Mouse (Mus musculus) kidney, adult 11 months (tissue): Measurements from ENCODE around the gene Elp5.

ENCODE experiments used
- DNase-seq: peaks from one replicate; pipeline ENCODE4 v3.0.0; 2022

Gene Elp5

GRCm38 (mm10) chr11:70014880-70015558 lies 32.7 kb upstream of the Elp5 start, which contains the start of gene Acadvl:
Acadvl (minus strand) TSS chr11:70015411.
- peak; percentile 92 for DNase-seq

GRCm38 (mm10) chr11:70014051-70014450 lies 31.7 kb upstream of the Elp5 start:
- DNase-seq = no peak

- DNase-seq = no peak
Measured at GRCm38 (mm10) chr11:70013408-70013807, 31.1 kb upstream of the Elp5 start.

- DNase-seq = no peak
Measured at GRCm38 (mm10) chr11:70012931-70013330, 30.6 kb upstream of the Elp5 start.

- DNase-seq = no peak
Measured at GRCm38 (mm10) chr11:70010961-70011360, 28.6 kb upstream of the Elp5 start.

GRCm38 (mm10) chr11:70010548-70010947 lies 28.2 kb upstream of the Elp5 start:
- no peak for DNase-seq

- no peak for DNase-seq
Measured at GRCm38 (mm10) chr11:70010033-70010432, 27.7 kb upstream of the Elp5 start.

GRCm38 (mm10) chr11:70005521-70005920 lies 23.2 kb upstream of the Elp5 start:
- DNase-seq = no peak

- no peak for DNase-seq
Measured at GRCm38 (mm10) chr11:70002471-70002870, 20.2 kb upstream of the Elp5 start.

- DNase-seq = no peak
Measured at GRCm38 (mm10) chr11:70001865-70002264, 19.5 kb upstream of the Elp5 start.

GRCm38 (mm10) chr11:70001159-70001558 lies 18.8 kb upstream of the Elp5 start:
- no peak for DNase-seq

- peak; percentile 94 for DNase-seq
Measured at GRCm38 (mm10) chr11:70000396-70000898, 18.1 kb upstream of the Elp5 start, which contains the start of gene Dvl2. Dvl2 (plus strand) TSS chr11:70000595.

- no peak for DNase-seq
Measured at GRCm38 (mm10) chr11:69999666-70000065, 17.3 kb upstream of the Elp5 start.

- no peak for DNase-seq
Measured at GRCm38 (mm10) chr11:69998567-69999491, 16.5 kb upstream of the Elp5 start.

GRCm38 (mm10) chr11:69997070-69997509 lies 14.8 kb upstream of the Elp5 start:
- DNase-seq = peak; percentile 90

GRCm38 (mm10) chr11:69996161-69997061 lies 14.1 kb upstream of the Elp5 start:
- peak; percentile 49 for DNase-seq

- peak; percentile 99 for DNase-seq
Measured at GRCm38 (mm10) chr11:69995391-69995960, 13.2 kb upstream of the Elp5 start, which contains the start of gene Phf23. Phf23 (plus strand) TSS chr11:69995777.

GRCm38 (mm10) chr11:69994401-69995090 lies 12.2 kb upstream of the Elp5 start:
- peak; percentile 24 for DNase-seq

- no peak for DNase-seq
Measured at GRCm38 (mm10) chr11:69992932-69993331, 10.6 kb upstream of the Elp5 start.

- peak; percentile 62 for DNase-seq
Measured at GRCm38 (mm10) chr11:69992396-69992795, 10.1 kb upstream of the Elp5 start.

- DNase-seq = no peak
Measured at GRCm38 (mm10) chr11:69991711-69992110, 9.4 kb upstream of the Elp5 start.
